Mouse (Mus musculus) embryonic facial prominence, embryonic 12.5 days (tissue): ENCODE measurements around the gene Rgs6. TPM values are rescaled to one million over a fixed set of nuclear protein-coding genes. Genes with fewer than 3 reads are reported as not detected.

Source experiments
- ATAC-seq: fragments of 200-750 bp; cut with Nextera tagmentation; 2 replicates; pipeline ENCODE4 v1.8.0; 2017; ENCODE audit not compliant: insufficient number of reproducible peaks, insufficient read depth, low FRiP score, low TSS enrichment
- H3K27ac ChIP-seq: fragments of 300-500 bp; sonication (generic); 2 replicates; pipeline ENCODE4 v1.5.1; 2016; ENCODE audit warnings: mild to moderate bottlenecking
- H3K27me3 ChIP-seq: fragments of 300-500 bp; sonication (generic); 2 replicates; pipeline ENCODE4 v1.6.1; 2016; ENCODE audit warnings: mild to moderate bottlenecking, moderate library complexity
- H3K36me3 ChIP-seq: fragments of 300-500 bp; sonication (generic); 2 replicates; pipeline ENCODE4 v1.6.1; 2016; ENCODE audit warnings: mild to moderate bottlenecking
- H3K4me1 ChIP-seq: fragments of 300-500 bp; sonication (generic); 2 replicates; pipeline ENCODE4 v1.6.1; 2016
- H3K4me2 ChIP-seq: fragments of 300-500 bp; sonication (generic); replicated peaks from 2 replicates; pipeline ENCODE4 v1.6.1; 2016; ENCODE audit warnings: mild to moderate bottlenecking, moderate library complexity
- H3K4me3 ChIP-seq: fragments of 300-500 bp; sonication (generic); 2 replicates; pipeline ENCODE4 v1.5.1; 2016; ENCODE audit warnings: mild to moderate bottlenecking
- H3K9ac ChIP-seq: fragments of 300-500 bp; sonication (generic); 2 replicates; pipeline ENCODE4 v1.6.1; 2016; ENCODE audit warnings: mild to moderate bottlenecking, moderate library complexity
- H3K9me3 ChIP-seq: fragments of 300-500 bp; sonication (generic); 2 replicates; pipeline ENCODE4 v1.6.1; 2016; ENCODE audit warnings: mild to moderate bottlenecking, moderate library complexity
- WGBS: fragments of 180-500 bp; shearing (Covaris S2); methylation state at CpG from one replicate; pipeline ENCODE4 v1.1.7; 2016; 5-methylcytosine and 5-hydroxymethylcytosine counted together
- polyA plus RNA-seq: library from polyadenylated mRNA; unstranded; fragments of >200 nt; fragmentation: Nextera tagmentation; extraction: Ambion mirVana; gene quantifications from 2 replicates; pipeline ENCODE4 v1.2.1, GENCODE M21; 2016

Rgs6 gene
- polyA plus RNA-seq, 1 experiment from 2014 or later, result 3.7 TPM

DNA sequence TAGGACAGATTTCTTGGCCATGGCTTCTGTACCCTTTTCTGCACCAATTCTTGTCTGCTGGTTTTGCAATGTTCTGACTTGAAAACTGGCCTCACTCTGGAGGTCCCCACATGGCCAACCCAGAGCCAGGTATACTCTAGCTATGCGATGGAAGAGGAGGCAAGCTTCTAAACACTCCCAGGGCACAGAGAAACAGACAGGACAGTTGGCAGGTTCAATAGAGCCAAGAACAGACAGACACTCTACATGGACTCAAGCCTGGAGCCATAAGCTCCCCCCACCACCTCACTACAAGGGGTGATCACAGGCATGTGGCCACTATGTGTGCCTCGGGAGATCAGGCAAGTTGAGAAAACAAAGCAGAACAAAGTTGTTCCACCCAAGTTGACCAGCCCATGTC is 572.1 kb downstream of the Rgs6 start:
- Histone ChIP-seq H3K36me3 (no peaks in the 10 kb centered on the region), H3K4me1 (no peaks in the 10 kb centered on the region), H3K27me3 (no peaks in the 10 kb centered on the region), H3K4me3 (no peak overlapping the region), H3K27ac (no peak overlapping the region), H3K9ac (no peak overlapping the region), H3K9me3 (no peaks in the 10 kb centered on the region), H3K4me2 (no peak overlapping the region)
- no peak for ATAC-seq
- WGBS, result 83% methylated on average over 2 of the region's 2 CpGs

GRCm38 (mm10) chr12:83160700-83161099 is 572.6 kb downstream of the Rgs6 start:
- no peak overlapping the region for H3K27ac ChIP-seq
- 79% methylated on average over 4 of the region's 4 CpGs for WGBS
- no peaks in the 10 kb centered on the region for H3K4me1 ChIP-seq
- ATAC-seq, result no peak
- no peaks in the 10 kb centered on the region for H3K36me3 ChIP-seq
- no peak overlapping the region for H3K4me2 ChIP-seq
- H3K9me3 ChIP-seq, result no peaks in the 10 kb centered on the region
- no peak overlapping the region for H3K4me3 ChIP-seq
- H3K27me3 ChIP-seq, result no peaks in the 10 kb centered on the region
- no peak overlapping the region for H3K9ac ChIP-seq

- 69% methylated on average over 5 of the region's 5 CpGs for WGBS
- H3K36me3 ChIP-seq, result no peaks in the 10 kb centered on the region
- no peaks in the 10 kb centered on the region for H3K4me1 ChIP-seq
- H3K9ac ChIP-seq, result no peak overlapping the region
- ATAC-seq, result no peak
- H3K27me3 ChIP-seq, result no peaks in the 10 kb centered on the region
- no peak overlapping the region for H3K27ac ChIP-seq
- no peaks in the 10 kb centered on the region for H3K9me3 ChIP-seq
- H3K4me2 ChIP-seq, result no peak overlapping the region
- H3K4me3 ChIP-seq, result no peak overlapping the region
Measured at GRCm38 (mm10) chr12:83163721-83164120, 575.6 kb downstream of the Rgs6 start.

GRCm38 (mm10) chr12:83165058-83165457 is 577.0 kb downstream of the Rgs6 start:
- H3K4me3 ChIP-seq, result no peak overlapping the region
- no peaks in the 10 kb centered on the region for H3K9me3 ChIP-seq
- no peaks in the 10 kb centered on the region for H3K27me3 ChIP-seq
- ATAC-seq, result no peak
- H3K9ac ChIP-seq, result no peak overlapping the region
- no peaks in the 10 kb centered on the region for H3K36me3 ChIP-seq
- WGBS, result 100% methylated on average over 1 of the region's 1 CpGs
- H3K27ac ChIP-seq, result no peak overlapping the region
- no peaks in the 10 kb centered on the region for H3K4me1 ChIP-seq
- no peak overlapping the region for H3K4me2 ChIP-seq

- Histone ChIP-seq H3K27me3 (no peaks in the 10 kb centered on the region), H3K36me3 (no peaks in the 10 kb centered on the region), H3K9ac (no peak overlapping the region), H3K4me3 (no peak overlapping the region), H3K9me3 (no peaks in the 10 kb centered on the region), H3K27ac (no peak overlapping the region), H3K4me2 (no peak overlapping the region), H3K4me1 (no peaks in the 10 kb centered on the region)
- WGBS, result 78% methylated on average over 6 of the region's 6 CpGs
- ATAC-seq, result no peak
Measured at GRCm38 (mm10) chr12:83168310-83168709, 580.2 kb downstream of the Rgs6 start.

DNA sequence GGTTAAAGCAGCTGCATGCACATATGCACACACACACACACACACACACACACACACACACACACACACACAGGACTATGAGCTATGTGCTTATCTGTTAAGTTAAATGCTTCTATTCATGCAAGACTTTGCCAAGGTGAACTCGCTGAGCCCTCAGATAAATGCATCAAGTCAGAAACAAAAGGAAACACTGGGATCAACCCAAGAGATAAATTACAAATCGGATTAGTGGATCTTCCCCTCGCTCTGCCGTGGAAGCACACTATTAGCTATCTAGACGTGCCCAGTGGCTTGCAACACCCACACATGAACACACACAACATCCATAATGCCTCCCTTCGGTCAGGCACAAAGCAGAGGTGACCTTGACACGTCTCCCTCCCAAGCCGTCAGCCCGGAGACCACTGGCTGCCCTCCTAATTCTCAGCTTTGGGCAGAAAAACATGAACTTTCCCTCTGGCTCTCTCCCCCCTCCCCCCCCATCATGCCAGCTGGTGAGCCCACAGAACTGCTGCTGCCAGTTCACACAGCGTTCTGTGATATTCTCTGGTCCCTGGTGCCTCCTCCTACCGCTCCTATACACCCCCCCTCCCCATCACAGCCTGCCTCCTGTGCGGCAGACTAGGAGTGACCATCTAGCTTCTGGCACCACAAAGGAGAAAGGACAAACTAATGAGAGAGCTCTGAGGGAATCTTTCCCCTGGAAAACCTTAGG is 581.6 kb downstream of the Rgs6 start:
- no peaks in the 10 kb centered on the region for H3K27me3 ChIP-seq
- no peak overlapping the region for H3K27ac ChIP-seq
- no peak overlapping the region for H3K4me3 ChIP-seq
- no peak overlapping the region for H3K4me2 ChIP-seq
- 68% methylated on average over 12 of the region's 12 CpGs for WGBS
- H3K9me3 ChIP-seq, result no peaks in the 10 kb centered on the region
- H3K36me3 ChIP-seq, result no peaks in the 10 kb centered on the region
- no peaks in the 10 kb centered on the region for H3K4me1 ChIP-seq
- H3K9ac ChIP-seq, result no peak overlapping the region
- no peak for ATAC-seq

DNA sequence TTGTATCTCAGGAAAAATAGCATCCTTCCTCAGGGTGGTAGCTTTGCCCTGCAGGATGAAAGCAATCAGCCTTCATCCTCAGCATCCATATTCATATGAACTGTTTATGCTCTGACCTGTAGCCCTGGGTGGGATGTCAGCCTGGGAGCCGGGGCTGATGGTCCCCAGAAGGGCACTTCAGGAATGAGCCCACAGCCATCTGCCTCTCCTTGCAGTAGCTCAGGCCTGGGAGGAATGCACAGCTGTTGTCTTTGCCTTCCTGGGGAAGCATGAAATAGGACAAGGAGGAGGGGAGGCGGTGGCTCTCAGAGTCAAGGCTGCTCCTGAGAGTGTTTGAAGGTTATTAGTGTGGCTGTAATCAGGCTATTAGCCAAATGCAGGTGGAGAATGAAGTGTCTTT is 590.7 kb downstream of the Rgs6 start:
- no peak overlapping the region for H3K4me3 ChIP-seq
- no peak overlapping the region for H3K27ac ChIP-seq
- no peaks in the 10 kb centered on the region for H3K9me3 ChIP-seq
- WGBS, result 66% methylated on average over 2 of the region's 2 CpGs
- ATAC-seq, result no peak
- H3K4me1 ChIP-seq, result no peaks in the 10 kb centered on the region; the same call in 1 of the 2 replicates
- no peak overlapping the region for H3K4me2 ChIP-seq
- H3K27me3 ChIP-seq, result no peaks in the 10 kb centered on the region
- H3K36me3 ChIP-seq, result no peaks in the 10 kb centered on the region
- no peak overlapping the region for H3K9ac ChIP-seq

DNA sequence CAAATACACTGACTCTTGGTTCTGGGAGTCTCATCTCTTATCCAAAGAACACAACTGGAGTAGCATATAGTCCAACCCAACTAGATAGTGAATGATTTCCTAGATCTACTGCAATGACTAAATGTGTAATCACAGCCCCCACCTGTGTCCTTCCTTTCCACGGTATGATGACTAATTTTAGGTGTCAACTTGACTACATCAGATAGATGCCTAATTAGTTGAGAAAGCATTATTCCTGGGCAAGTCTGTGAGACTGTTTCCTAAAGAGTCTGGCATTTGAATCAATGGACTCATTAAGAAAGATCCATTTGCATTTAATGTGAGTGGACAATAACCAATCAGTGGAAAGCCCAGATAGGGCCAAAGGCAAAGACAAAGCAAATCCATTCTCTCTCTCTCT is 591.8 kb downstream of the Rgs6 start:
- Histone ChIP-seq H3K9ac (no peak overlapping the region), H3K4me1 (no peaks in the 10 kb centered on the region; the same call in 1 of the 2 replicates), H3K4me2 (no peak overlapping the region), H3K9me3 (no peaks in the 10 kb centered on the region), H3K27me3 (no peaks in the 10 kb centered on the region), H3K36me3 (no peaks in the 10 kb centered on the region), H3K27ac (no peak overlapping the region), H3K4me3 (no peak overlapping the region)
- WGBS, result 68% methylated on average over 1 of the region's 1 CpGs
- no peak for ATAC-seq

DNA sequence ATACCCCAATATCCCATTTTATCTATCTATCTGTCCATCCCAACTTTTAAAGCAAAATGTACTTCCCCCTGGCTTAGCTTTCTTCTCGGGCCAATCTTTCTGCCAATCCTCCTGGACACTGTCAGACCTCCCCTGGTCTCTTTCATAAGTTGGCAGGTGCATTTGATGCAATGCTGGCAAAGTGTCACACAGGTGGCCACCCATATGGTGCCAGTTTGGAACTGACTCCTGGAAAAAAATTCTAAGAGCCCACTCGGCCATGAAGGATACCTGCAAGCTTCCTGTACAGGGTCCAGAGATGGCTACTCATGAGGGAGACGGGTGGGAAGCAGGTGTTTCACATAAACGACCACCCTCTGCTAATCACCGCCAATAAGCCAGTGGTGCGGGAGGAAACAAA is 592.5 kb downstream of the Rgs6 start:
- Histone ChIP-seq H3K9ac (no peak overlapping the region), H3K9me3 (no peaks in the 10 kb centered on the region), H3K27me3 (no peaks in the 10 kb centered on the region), H3K4me2 (no peak overlapping the region), H3K27ac (no peak overlapping the region), H3K4me1 (no peaks in the 10 kb centered on the region; the same call in 1 of the 2 replicates), H3K4me3 (no peak overlapping the region), H3K36me3 (no peaks in the 10 kb centered on the region)
- no peak for ATAC-seq
- 81% methylated on average over 6 of the region's 6 CpGs for WGBS

- no peaks in the 10 kb centered on the region for H3K9me3 ChIP-seq
- no peaks in the 10 kb centered on the region for H3K36me3 ChIP-seq
- H3K4me2 ChIP-seq, result no peak overlapping the region
- H3K4me1 ChIP-seq, result peaks cover 20% of the 10 kb centered on the region
- H3K9ac ChIP-seq, result no peak overlapping the region
- ATAC-seq, result no peak; the same call in 1 of the 2 replicates
- H3K27ac ChIP-seq, result no peak overlapping the region
- no peaks in the 10 kb centered on the region for H3K27me3 ChIP-seq
- WGBS, result 26% methylated on average over 3 of the region's 3 CpGs
- H3K4me3 ChIP-seq, result no peak overlapping the region
Measured at GRCm38 (mm10) chr12:83201674-83202073, 613.6 kb downstream of the Rgs6 start.

DNA sequence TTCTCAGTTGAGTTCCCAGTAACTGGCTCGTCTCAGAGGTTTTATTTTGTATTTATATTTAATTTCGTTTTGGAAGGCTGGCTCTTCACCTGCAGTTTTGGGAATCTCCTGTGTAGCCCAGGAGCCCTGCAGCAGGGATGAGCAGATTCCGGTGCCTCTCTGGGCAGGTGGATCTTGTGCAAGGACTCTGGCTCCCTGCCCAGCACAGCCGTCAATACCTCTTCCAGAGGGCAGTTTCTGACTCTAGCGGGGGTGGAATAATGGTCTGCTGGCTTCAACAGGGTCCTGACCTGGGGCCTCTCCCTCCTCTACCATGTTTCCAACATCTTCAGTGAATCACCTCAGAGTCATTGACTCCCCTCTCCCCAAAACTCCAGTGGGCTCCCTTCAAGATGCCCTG is 616.3 kb downstream of the Rgs6 start:
- WGBS, result 68% methylated on average over 5 of the region's 5 CpGs
- no peak for ATAC-seq
- peaks cover 26% of the 10 kb centered on the region for H3K4me1 ChIP-seq

DNA sequence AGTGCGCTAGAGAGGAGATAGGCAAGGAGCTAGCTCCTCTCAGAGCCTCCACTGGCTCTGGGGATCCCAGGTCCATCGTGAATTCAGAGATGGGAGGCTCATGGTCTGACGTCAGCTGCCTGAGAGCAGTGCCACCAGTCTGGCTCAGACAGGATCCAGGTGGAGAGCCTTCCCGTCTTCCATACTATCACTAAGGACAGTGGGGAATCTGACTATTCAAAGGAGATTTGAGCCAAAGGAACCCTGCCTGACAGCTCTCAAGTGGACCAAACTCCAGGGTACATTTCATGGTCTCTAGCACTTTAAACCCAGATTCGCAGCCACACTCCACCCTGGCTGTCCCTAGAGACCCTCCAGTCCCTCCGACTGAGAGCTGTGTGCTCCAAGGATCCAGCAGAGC is 618.8 kb downstream of the Rgs6 start:
- Histone ChIP-seq H3K9ac (no peak overlapping the region), H3K36me3 (no peaks in the 10 kb centered on the region), H3K9me3 (no peaks in the 10 kb centered on the region), H3K27me3 (no peaks in the 10 kb centered on the region), H3K27ac (no peak overlapping the region), H3K4me1 (peaks cover 21% of the 10 kb centered on the region), H3K4me3 (no peak overlapping the region), H3K4me2 (no peak overlapping the region)
- ATAC-seq, result no peak
- WGBS, result 70% methylated on average over 6 of the region's 6 CpGs

More for the DNA sequence above, 616.3 kb downstream of the Rgs6 start:
- Histone ChIP-seq H3K27me3 (no peaks in the 10 kb centered on the region), H3K9ac (no peak overlapping the region), H3K4me3 (no peak overlapping the region), H3K9me3 (no peaks in the 10 kb centered on the region), H3K4me2 (no peak overlapping the region), H3K27ac (no peak overlapping the region), H3K36me3 (no peaks in the 10 kb centered on the region)
